Comparison of ENCODE assay signal across 8 mouse cellular contexts in genomic region chr14:14832520-14833240, GRCm38 (mm10). TPM values are rescaled to one million over a fixed set of nuclear protein-coding genes. Genes with fewer than 3 reads are reported as not detected.
DNase-seq lines count a peak whose midpoint lies in the region; ATAC-seq and TF ChIP-seq lines count a peak whose summit lies in the region.

No protein-coding gene starts in this region.

- no peak for TF ChIP-seq CTCF in heart, adult 2 months (IDR thresholded peaks at IDR 0.05)

- TF ChIP-seq EP300 in heart, adult 2 months (IDR thresholded peaks at IDR 0.05; ENCODE audit: insufficient read depth, low read depth, low read length), result no peak

- H3K36me3 ChIP-seq in heart, embryonic 11.5 days (ENCODE audit: control insufficient read depth, insufficient read depth, low read length), result no peaks in the 10 kb centered on the region
- H3K36me3 ChIP-seq in heart, adult 2 months (ENCODE audit: control insufficient read depth, insufficient read depth, low read length), result no peaks in the 10 kb centered on the region
- no peaks in the 10 kb centered on the region for H3K36me3 ChIP-seq in midbrain, embryonic 10.5 days

- no peak for TF ChIP-seq POLR2A in heart, adult 2 months (IDR thresholded peaks at IDR 0.05; ENCODE audit: insufficient read depth, low read depth, low read length)

- H3K79me2 ChIP-seq in heart, adult 2 months (replicated peaks; ENCODE audit: control insufficient read depth, insufficient read depth, low read length), result no peaks in the 10 kb centered on the region

- no peak overlapping the region for H3K27ac ChIP-seq in heart, embryonic 11.5 days (ENCODE audit: low read depth, low read length)
- peak overlapping the region; percentile 63 for H3K27ac ChIP-seq in heart, adult 2 months
- no peak overlapping the region for H3K27ac ChIP-seq in midbrain, embryonic 10.5 days (replicated peaks)

- H3K9me3 ChIP-seq in heart, embryonic 11.5 days (replicated peaks; ENCODE audit: control insufficient read depth, low read length), result no peaks in the 10 kb centered on the region
- no peaks in the 10 kb centered on the region for H3K9me3 ChIP-seq in midbrain, embryonic 10.5 days (replicated peaks)

- intact Hi-C loops in heart, adult 2 months (cut with DNase I), result no loop called here

- peak; percentile 84 to 93 for DNase-seq in heart, adult 18-20 months
- DNase-seq in cerebellum, adult 11-12 months, result peak; percentile 89
- peak; percentile 74 to 86 for DNase-seq in heart, adult 2 months
- peak; percentile 66 to 76 for DNase-seq in kidney, postnatal 4 days
- peak; percentile 69 for DNase-seq in lung, postnatal 25 days (ENCODE audit: low spot score)
- DNase-seq in urinary bladder, postnatal 36 days (ENCODE audit: low spot score in 2 of 2), result peak; percentile 39 to 83
- DNase-seq in midbrain, embryonic 10.5 days (ENCODE audit: low spot score), result no peak

- H3K27me3 ChIP-seq in heart, embryonic 11.5 days (ENCODE audit: control insufficient read depth, insufficient read depth, low read length), result no peaks in the 10 kb centered on the region
- no peaks in the 10 kb centered on the region for H3K27me3 ChIP-seq in heart, adult 2 months (ENCODE audit: control insufficient read depth, insufficient read depth, low read length)
- no peaks in the 10 kb centered on the region for H3K27me3 ChIP-seq in midbrain, embryonic 10.5 days (ENCODE audit: low read depth, poor library complexity, severe bottlenecking)

- no peak for ATAC-seq in heart, embryonic 11.5 days (replicated peaks; ENCODE audit: insufficient number of reproducible peaks, low FRiP score, low TSS enrichment)

- no peaks in the 10 kb centered on the region for H3K4me1 ChIP-seq in heart, embryonic 11.5 days (ENCODE audit: control insufficient read depth, insufficient read depth, low read length)
- H3K4me1 ChIP-seq in heart, adult 2 months (ENCODE audit: control insufficient read depth, insufficient read depth, low read length), result peaks cover 5% of the 10 kb centered on the region; the same call in 1 of the 2 replicates
- H3K4me1 ChIP-seq in midbrain, embryonic 10.5 days, result no peaks in the 10 kb centered on the region

- WGBS in heart, embryonic 11.5 days (ENCODE audit: insufficient replicate concordance), result 66% methylated on average over 12 of the region's 12 CpGs
- WGBS in heart, adult 2 months, result 51% methylated on average over 12 of the region's 12 CpGs
- 87% methylated on average over 12 of the region's 12 CpGs for WGBS in midbrain, embryonic 10.5 days

- H3K9ac ChIP-seq in heart, embryonic 11.5 days (ENCODE audit: low read depth, low read length), result no peak overlapping the region
- no peak overlapping the region for H3K9ac ChIP-seq in heart, adult 2 months (ENCODE audit: low read depth, low read length)

- no peak overlapping the region for H3K4me3 ChIP-seq in heart, embryonic 11.5 days (ENCODE audit: low read depth, low read length)
- no peak overlapping the region for H3K4me3 ChIP-seq in heart, adult 2 months
- no peak overlapping the region for H3K4me3 ChIP-seq in midbrain, embryonic 10.5 days

- H3K4me2 ChIP-seq in heart, embryonic 11.5 days, result no peak overlapping the region

RNA-seq across cellular contexts. Expression of gene Nek10, which starts 29.5 kb away (rescaled TPM):
- total RNA-seq in heart, adult 18-20 months (2021), result under 1 TPM; 0.17 to 0.18 TPM
- 0.08 TPM in 1 of 2 replicates, not detected in the other for polyA plus RNA-seq in heart, embryonic 11.5 days (2014; fragmentation: Nextera tagmentation; extraction: Ambion mirVana)
- under 1 TPM; 0.18 to 0.31 TPM for total RNA-seq in heart, adult 2 months (2021)
- polyA plus RNA-seq in heart, adult 2 months (2012; rRNA removed), result 0.04 TPM in 1 of 2 replicates, not detected in the other
- not detected in 2 replicates for polyA plus RNA-seq in midbrain, embryonic 10.5 days (2016; fragmentation: Nextera tagmentation; extraction: Ambion mirVana)
